ENCODE assay signal across 8 mouse cellular contexts in genomic region chr7:48137216-48138077, GRCm38 (mm10). TPM values are rescaled to one million over a fixed set of nuclear protein-coding genes. Genes with fewer than 3 reads are reported as not detected.
DNase-seq lines count a peak whose midpoint lies in the region; ATAC-seq and TF ChIP-seq lines count a peak whose summit lies in the region.

No protein-coding gene starts in this region.

- H3K36me3 ChIP-seq in heart, embryonic 13.5 days = no peaks in the 10 kb centered on the region
- H3K36me3 ChIP-seq in hindbrain, embryonic 10.5 days = no peaks in the 10 kb centered on the region
- no peaks in the 10 kb centered on the region for H3K36me3 ChIP-seq in liver, embryonic 14.5 days (replicated peaks; ENCODE audit: control insufficient read depth, insufficient read depth, low read depth)
- H3K36me3 ChIP-seq in neural tube, embryonic 14.5 days (ENCODE audit: control insufficient read depth, insufficient read depth, low read length) = no peaks in the 10 kb centered on the region

- 2% methylated on average over 48 of the region's 52 CpGs for WGBS in heart, embryonic 13.5 days
- 3% methylated on average over 52 of the region's 52 CpGs for WGBS in hindbrain, embryonic 10.5 days
- WGBS in liver, embryonic 14.5 days (ENCODE audit: insufficient replicate concordance) = 3% methylated on average over 49 of the region's 52 CpGs
- 1% methylated on average over 36 of the region's 52 CpGs for WGBS in neural tube, embryonic 14.5 days

- TF ChIP-seq CTCF in liver, embryonic 14.5 days (IDR thresholded peaks at IDR 0.05; ENCODE audit: low read depth) = no peak

- peak overlapping the region; percentile 87 for H3K9ac ChIP-seq in heart, embryonic 13.5 days
- peak overlapping the region; percentile 34 for H3K9ac ChIP-seq in liver, embryonic 14.5 days (replicated peaks)
- H3K9ac ChIP-seq in neural tube, embryonic 14.5 days (replicated peaks; ENCODE audit: low read depth, low read length) = peak overlapping the region; percentile 75

- 0 out of 2 replicates have a peak, but pooled peaks cover 4% of the 10 kb centered on the region for H3K4me1 ChIP-seq in heart, embryonic 13.5 days
- peaks cover 6% of the 10 kb centered on the region for H3K4me1 ChIP-seq in hindbrain, embryonic 10.5 days (replicated peaks)
- no peaks in the 10 kb centered on the region for H3K4me1 ChIP-seq in liver, embryonic 14.5 days (replicated peaks; ENCODE audit: control insufficient read depth in 2 of 2, insufficient read depth in 2 of 2, low read length in 1 of 2)
- no peaks in the 10 kb centered on the region; the same call in 1 of the 2 replicates for H3K4me1 ChIP-seq in neural tube, embryonic 14.5 days (ENCODE audit: control insufficient read depth, insufficient read depth, low read length)

- H3K27ac ChIP-seq in heart, embryonic 13.5 days (replicated peaks) = peak overlapping the region; percentile 79
- H3K27ac ChIP-seq in hindbrain, embryonic 10.5 days = peak overlapping the region; percentile 92
- no peak overlapping the region for H3K27ac ChIP-seq in liver, embryonic 14.5 days
- peak overlapping the region; percentile 89 for H3K27ac ChIP-seq in neural tube, embryonic 14.5 days (ENCODE audit: low read depth, low read length)

- no peaks in the 10 kb centered on the region for H3K27me3 ChIP-seq in heart, embryonic 13.5 days (replicated peaks)
- no peaks in the 10 kb centered on the region for H3K27me3 ChIP-seq in hindbrain, embryonic 10.5 days (ENCODE audit: insufficient read depth, poor library complexity, severe bottlenecking)
- H3K27me3 ChIP-seq in liver, embryonic 14.5 days (ENCODE audit: control insufficient read depth, insufficient read depth, low read length) = no peaks in the 10 kb centered on the region
- no peaks in the 10 kb centered on the region for H3K27me3 ChIP-seq in neural tube, embryonic 14.5 days (ENCODE audit: control insufficient read depth, insufficient read depth, low read length)

- peak overlapping the region; percentile 74 for H3K4me3 ChIP-seq in heart, embryonic 13.5 days
- H3K4me3 ChIP-seq in hindbrain, embryonic 10.5 days = peak overlapping the region; percentile 67
- peak overlapping the region; percentile 52 to 57 for H3K4me3 ChIP-seq in liver, embryonic 14.5 days (ENCODE audit: insufficient read depth in 1 of 2, low read depth in 2 of 2, low read length in 2 of 2)
- H3K4me3 ChIP-seq in neural tube, embryonic 14.5 days (ENCODE audit: low read depth, low read length) = peak overlapping the region; percentile 57

- H3K9me3 ChIP-seq in heart, embryonic 13.5 days = no peaks in the 10 kb centered on the region; the same call in 1 of the 2 replicates
- H3K9me3 ChIP-seq in hindbrain, embryonic 10.5 days = peaks cover 30% of the 10 kb centered on the region
- H3K9me3 ChIP-seq in liver, embryonic 14.5 days (ENCODE audit: control insufficient read depth, low read length) = no peaks in the 10 kb centered on the region
- H3K9me3 ChIP-seq in neural tube, embryonic 14.5 days (ENCODE audit: control insufficient read depth, low read length) = no peaks in the 10 kb centered on the region; the same call in 1 of the 2 replicates

- intact Hi-C loops in heart, postnatal 25 days (cut with DNase I) = no loop called here

- DNase-seq in heart, postnatal 25 days (ENCODE audit: low spot score) = no peak
- DNase-seq in NIH3T3 (ENCODE audit: low read depth) (peak; percentile 34), MN1 (ENCODE audit: low spot score) (no peak)
- DNase-seq in embryo, embryonic 11 days = peak; percentile 75
- peak; percentile 71 for DNase-seq in hindbrain, embryonic 10.5 days (ENCODE audit: low spot score)
- peak in 1 of 3 experiments; percentile 17 for DNase-seq in liver, embryonic 14.5 days (ENCODE audit: low read depth in 3 of 3, low spot score in 3 of 3)

- ATAC-seq in heart, embryonic 13.5 days (ENCODE audit: extremely low read depth, insufficient number of reproducible peaks, low FRiP score, low TSS enrichment) = peak; percentile 64; the same call in 1 of the 2 replicates
- ATAC-seq in liver, embryonic 14.5 days (ENCODE audit: insufficient read depth) = peak; percentile 56
- ATAC-seq in neural tube, embryonic 14.5 days (ENCODE audit: low read depth) = peak; percentile 94

- TF ChIP-seq EP300 in liver, embryonic 14.5 days (IDR thresholded peaks at IDR 0.05; ENCODE audit: low read depth) = no peak

- H3K4me2 ChIP-seq in heart, embryonic 13.5 days = peak overlapping the region; percentile 93
- peak overlapping the region; percentile 67 for H3K4me2 ChIP-seq in liver, embryonic 14.5 days (ENCODE audit: low read depth)
- peak overlapping the region; percentile 85 for H3K4me2 ChIP-seq in neural tube, embryonic 14.5 days (ENCODE audit: low read depth, low read length)

RNA-seq across cellular contexts. Expression of gene Mrgprb5, which starts 31.4 kb away (rescaled TPM):
- not detected in 2 replicates for polyA plus RNA-seq in heart, embryonic 13.5 days (2015; fragmentation: Nextera tagmentation; extraction: Ambion mirVana)
- total RNA-seq in heart, postnatal 25 days (2021) = not detected
- not detected in 2 replicates for polyA plus RNA-seq in hindbrain, embryonic 10.5 days (2016; fragmentation: Nextera tagmentation; extraction: Ambion mirVana)
- polyA plus RNA-seq in liver, embryonic 14.5 days (2012; rRNA removed) = not detected in 2 replicates
- not detected in 2 replicates for polyA plus RNA-seq in liver, embryonic 14.5 days (2014; fragmentation: Nextera tagmentation; extraction: Ambion mirVana)
- polyA plus RNA-seq in neural tube, embryonic 14.5 days (2014; fragmentation: Nextera tagmentation; extraction: Ambion mirVana) = not detected in 2 replicates

Comparison
In these comparisons a context has a peak if more than half of its experiments do, and no peak if none do; other contexts are left out.
1. H3K9ac ChIP-seq: peak in every context shown above with its lines; median percentile 87 in heart, embryonic 13.5 days; 75 in neural tube, embryonic 14.5 days; 34 in liver, embryonic 14.5 days.
2. DNase-seq: peak in NIH3T3 (single experiment), embryo, embryonic 11 days (single experiment) and hindbrain, embryonic 10.5 days (single experiment); none in heart, postnatal 25 days (single experiment) and MN1 (single experiment).
3. Peak in every context shown above with its lines, with median percentiles within 50 percentile points of each other: ATAC-seq, H3K4me2 ChIP-seq and H3K4me3 ChIP-seq.